Mouse (Mus musculus): Measurements from ENCODE around the gene Mrpl50. TPM values are rescaled to one million over a fixed set of nuclear protein-coding genes. Genes with fewer than 3 reads are reported as not detected.

Gene Mrpl50
- total and polyA plus RNA-seq, 3 experiments = 11.5 to 51.1 (median 46.1) TPM

GRCm38 (mm10) chr4:49553380-49553779 is 32.5 kb upstream of the Mrpl50 start:
- no peak overlapping the region for H3K9ac ChIP-seq (ENCODE audit: low read depth, low read length)
- intact Hi-C loops (cut with DNase I) = no loop called here
- TF ChIP-seq POLR2A (IDR thresholded peaks at IDR 0.05; ENCODE audit: insufficient read depth, low read depth, low read length) = no peak
- TF ChIP-seq EP300 (IDR thresholded peaks at IDR 0.05; ENCODE audit: insufficient read depth, low read depth, low read length) = no peak
- TF ChIP-seq CTCF (IDR thresholded peaks at IDR 0.05) = no peak
- H3K27me3 ChIP-seq (ENCODE audit: control insufficient read depth, insufficient read depth, low read length) = no peaks in the 10 kb centered on the region
- no peak overlapping the region for H3K27ac ChIP-seq
- H3K4me1 ChIP-seq (ENCODE audit: control insufficient read depth, insufficient read depth, low read length) = no peaks in the 10 kb centered on the region
- no peak for DNase-seq
- 89% methylated on average over 5 of the region's 5 CpGs for WGBS
- no peaks in the 10 kb centered on the region for H3K79me2 ChIP-seq (replicated peaks; ENCODE audit: control insufficient read depth, insufficient read depth, low read length)
- H3K4me3 ChIP-seq = no peak overlapping the region
- no peaks in the 10 kb centered on the region for H3K36me3 ChIP-seq (ENCODE audit: control insufficient read depth, insufficient read depth, low read length)

- DNase-seq = no peak
- Histone ChIP-seq H3K27me3 (ENCODE audit: control insufficient read depth, insufficient read depth, low read length) (no peaks in the 10 kb centered on the region), H3K4me3 (no peak within 1 kb of the TSS), H3K9ac (ENCODE audit: low read depth, low read length) (no peak within 1 kb of the TSS), H3K4me1 (ENCODE audit: control insufficient read depth, insufficient read depth, low read length) (no peaks in the 10 kb centered on the region), H3K27ac (no peak within 1 kb of the TSS), H3K79me2 (replicated peaks; ENCODE audit: control insufficient read depth, insufficient read depth, low read length) (no peaks in the 10 kb centered on the region), H3K36me3 (ENCODE audit: control insufficient read depth, insufficient read depth, low read length) (no peaks in the 10 kb centered on the region)
- WGBS = 28% methylated on average over 3 of the region's 3 CpGs
- intact Hi-C loops (cut with DNase I) = no loop called here
- TF ChIP-seq EP300 (IDR thresholded peaks at IDR 0.05; ENCODE audit: insufficient read depth, low read depth, low read length) (no peak), CTCF (IDR thresholded peaks at IDR 0.05) (no peak), POLR2A (IDR thresholded peaks at IDR 0.05; ENCODE audit: insufficient read depth, low read depth, low read length) (no peak)
These were observed 28.5 kb upstream of the Mrpl50 start, which contains the start of gene Aldob for GRCm38 (mm10) chr4:49549383-49549782. Gene Aldob, minus strand, starts transcription at chr4:49549546.

- H3K4me1 ChIP-seq (ENCODE audit: control insufficient read depth, insufficient read depth, low read length) = no peaks in the 10 kb centered on the region
- H3K27me3 ChIP-seq (ENCODE audit: control insufficient read depth, insufficient read depth, low read length) = no peaks in the 10 kb centered on the region
- H3K9ac ChIP-seq (ENCODE audit: low read depth, low read length) = no peak overlapping the region
- DNase-seq = no peak
- H3K4me3 ChIP-seq = no peak overlapping the region
- H3K79me2 ChIP-seq (replicated peaks; ENCODE audit: control insufficient read depth, insufficient read depth, low read length) = no peaks in the 10 kb centered on the region
- H3K27ac ChIP-seq = no peak overlapping the region
- 82% methylated on average over 7 of the region's 7 CpGs for WGBS
- no peak for TF ChIP-seq POLR2A (IDR thresholded peaks at IDR 0.05; ENCODE audit: insufficient read depth, low read depth, low read length)
- no peak for TF ChIP-seq CTCF (IDR thresholded peaks at IDR 0.05)
- no peak for TF ChIP-seq EP300 (IDR thresholded peaks at IDR 0.05; ENCODE audit: insufficient read depth, low read depth, low read length)
- intact Hi-C loops (cut with DNase I) = no loop called here
- H3K36me3 ChIP-seq (ENCODE audit: control insufficient read depth, insufficient read depth, low read length) = no peaks in the 10 kb centered on the region
These were observed 26.8 kb upstream of the Mrpl50 start for GRCm38 (mm10) chr4:49547544-49548219.

- no peak overlapping the region for H3K27ac ChIP-seq
- H3K36me3 ChIP-seq (ENCODE audit: control insufficient read depth, insufficient read depth, low read length) = no peaks in the 10 kb centered on the region
- TF ChIP-seq POLR2A (IDR thresholded peaks at IDR 0.05; ENCODE audit: insufficient read depth, low read depth, low read length) (no peak), CTCF (IDR thresholded peaks at IDR 0.05) (no peak), EP300 (IDR thresholded peaks at IDR 0.05; ENCODE audit: insufficient read depth, low read depth, low read length) (no peak)
- H3K27me3 ChIP-seq (ENCODE audit: control insufficient read depth, insufficient read depth, low read length) = no peaks in the 10 kb centered on the region
- no peak overlapping the region for H3K4me3 ChIP-seq
- H3K9ac ChIP-seq (ENCODE audit: low read depth, low read length) = no peak overlapping the region
- no peak for DNase-seq
- intact Hi-C loops (cut with DNase I) = no loop called here
- H3K79me2 ChIP-seq (replicated peaks; ENCODE audit: control insufficient read depth, insufficient read depth, low read length) = no peaks in the 10 kb centered on the region
- no peaks in the 10 kb centered on the region for H3K4me1 ChIP-seq (ENCODE audit: control insufficient read depth, insufficient read depth, low read length)
- WGBS = 69% methylated on average over 6 of the region's 6 CpGs
These were observed 26.1 kb upstream of the Mrpl50 start for GRCm38 (mm10) chr4:49546873-49547543.

GRCm38 (mm10) chr4:49546026-49546425 is 25.1 kb upstream of the Mrpl50 start:
- H3K9ac ChIP-seq (ENCODE audit: low read depth, low read length) = no peak overlapping the region
- intact Hi-C loops (cut with DNase I) = no loop called here
- WGBS = 72% methylated on average over 2 of the region's 2 CpGs

GRCm38 (mm10) chr4:49540966-49541365 is 20.1 kb upstream of the Mrpl50 start:
- intact Hi-C loops (cut with DNase I) = no loop called here
- TF ChIP-seq POLR2A (IDR thresholded peaks at IDR 0.05; ENCODE audit: insufficient read depth, low read depth, low read length) = no peak
- TF ChIP-seq EP300 (IDR thresholded peaks at IDR 0.05; ENCODE audit: insufficient read depth, low read depth, low read length) = no peak
- no peak for TF ChIP-seq CTCF (IDR thresholded peaks at IDR 0.05)
- 63% methylated on average over 3 of the region's 3 CpGs for WGBS
- Histone ChIP-seq H3K4me1 (ENCODE audit: control insufficient read depth, insufficient read depth, low read length) (no peaks in the 10 kb centered on the region), H3K27me3 (ENCODE audit: control insufficient read depth, insufficient read depth, low read length) (no peaks in the 10 kb centered on the region), H3K4me3 (no peak overlapping the region), H3K9ac (ENCODE audit: low read depth, low read length) (no peak overlapping the region), H3K36me3 (ENCODE audit: control insufficient read depth, insufficient read depth, low read length) (peaks cover 2% of the 10 kb centered on the region; the same call in 1 of the 2 replicates), H3K79me2 (replicated peaks; ENCODE audit: control insufficient read depth, insufficient read depth, low read length) (no peaks in the 10 kb centered on the region), H3K27ac (no peak overlapping the region)
- DNase-seq = no peak

More at GRCm38 (mm10) chr4:49546026-49546425, 25.1 kb upstream of the Mrpl50 start:
- H3K36me3 ChIP-seq (ENCODE audit: control insufficient read depth, insufficient read depth, low read length) = no peaks in the 10 kb centered on the region
- H3K79me2 ChIP-seq (replicated peaks; ENCODE audit: control insufficient read depth, insufficient read depth, low read length) = no peaks in the 10 kb centered on the region
- TF ChIP-seq EP300 (IDR thresholded peaks at IDR 0.05; ENCODE audit: insufficient read depth, low read depth, low read length) = no peak
- no peak for TF ChIP-seq CTCF (IDR thresholded peaks at IDR 0.05)
- no peak for TF ChIP-seq POLR2A (IDR thresholded peaks at IDR 0.05; ENCODE audit: insufficient read depth, low read depth, low read length)
- no peak overlapping the region for H3K4me3 ChIP-seq
- no peaks in the 10 kb centered on the region for H3K27me3 ChIP-seq (ENCODE audit: control insufficient read depth, insufficient read depth, low read length)
- no peak overlapping the region for H3K27ac ChIP-seq
- no peak for DNase-seq
- no peaks in the 10 kb centered on the region for H3K4me1 ChIP-seq (ENCODE audit: control insufficient read depth, insufficient read depth, low read length)
